Mouse (Mus musculus) heart, postnatal 0 days (tissue): ENCODE measurements at regions not wholly inside any gene's neighbourhood (a gene's known extent, or its start where the extent isn't known, plus 50 kb on each side); places are given as distances from the start of the nearest gene placed in this dataset.

Experiments
- ATAC-seq: fragments of 200-750 bp; cut with Nextera tagmentation; 2 replicates; pipeline ENCODE4 v1.8.0; 2017; ENCODE audit warnings: low read depth, moderate number of reproducible peaks, moderate library complexity; ENCODE audit not compliant: insufficient read depth
- DNase-seq: peaks from one replicate; pipeline ENCODE4 v3.0.0-alpha.2; 2016; ENCODE audit warnings: low spot score
- H3K27ac ChIP-seq: fragments of 300-500 bp; sonication (generic); 2 replicates; pipeline ENCODE4 v1.5.1; 2014; ENCODE audit warnings: low read depth, mild to moderate bottlenecking
- H3K27me3 ChIP-seq: fragments of 300-500 bp; sonication (generic); 2 replicates; pipeline ENCODE4 v1.6.1; 2014; ENCODE audit warnings: low read length, mixed read lengths; ENCODE audit not compliant: control insufficient read depth, insufficient read depth
- H3K36me3 ChIP-seq: fragments of 300-500 bp; sonication (generic); replicated peaks from 2 replicates; pipeline ENCODE4 v1.6.1; 2014; ENCODE audit warnings: low read length, mixed read lengths; ENCODE audit not compliant: control insufficient read depth, insufficient read depth
- H3K4me1 ChIP-seq: fragments of 300-500 bp; sonication (generic); 2 replicates; pipeline ENCODE4 v1.6.1; 2014; ENCODE audit warnings: antibody characterized with exemption; ENCODE audit not compliant: control insufficient read depth, insufficient read depth
- H3K4me2 ChIP-seq: fragments of 300-500 bp; sonication (generic); 2 replicates; pipeline ENCODE4 v1.6.1; 2014; ENCODE audit warnings: low read depth, mild to moderate bottlenecking, low read length, moderate library complexity
- H3K4me3 ChIP-seq: fragments of 300-500 bp; sonication (generic); 2 replicates; pipeline ENCODE4 v1.5.1; 2014; ENCODE audit warnings: low read depth, low read length
- H3K9ac ChIP-seq: fragments of 300-500 bp; sonication (generic); replicated peaks from 2 replicates; pipeline ENCODE4 v1.6.1; 2014; ENCODE audit warnings: low read depth, low read length, mixed read lengths
- H3K9me3 ChIP-seq: fragments of 300-500 bp; sonication (generic); replicated peaks from 2 replicates; pipeline ENCODE4 v1.6.1; 2016; ENCODE audit warnings: low read length; ENCODE audit not compliant: control insufficient read depth
- CTCF ChIP-seq: IDR thresholded peaks from 2 replicates; pipeline ENCODE4 v1.5.1; 2016; ENCODE audit warnings: antibody characterized with exemption, control low read depth, low read depth
- EP300 ChIP-seq: IDR thresholded peaks from 2 replicates; pipeline ENCODE4 v1.6.1; 2016; ENCODE audit warnings: antibody characterized with exemption, low read depth
- WGBS: fragments of 180-500 bp; shearing (Covaris S2); extraction: QIAGEN DNeasy Blood & Tissue Kit; methylation state at CpG from one replicate; pipeline ENCODE4 v1.1.7; 2014; 5-methylcytosine and 5-hydroxymethylcytosine counted together

DNA sequence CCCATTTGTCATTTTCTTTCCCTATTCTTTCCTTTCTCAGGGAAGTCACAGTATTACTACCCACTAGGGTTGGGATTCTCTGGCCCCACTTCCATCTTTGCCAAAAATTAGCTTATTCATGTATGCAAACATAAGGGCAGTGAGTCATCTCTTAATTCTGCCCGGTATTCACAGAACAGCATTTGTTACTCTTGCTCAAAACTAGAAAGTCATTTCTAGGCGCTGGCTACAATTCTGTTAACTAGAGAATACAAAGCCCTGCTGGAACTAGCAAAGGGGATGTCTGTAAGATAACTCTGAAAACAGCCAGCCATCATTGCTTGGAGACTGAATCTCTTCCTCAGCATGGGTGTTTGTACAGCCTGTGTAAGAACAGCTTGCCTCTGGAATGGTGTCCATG is 74.4 kb upstream of the Fam204a start:
- ATAC-seq = no peak
- WGBS = 68% methylated on average over 2 of the region's 2 CpGs
- Histone ChIP-seq H3K9ac (no peak overlapping the region), H3K4me1 (no peaks in the 10 kb centered on the region), H3K27ac (no peak overlapping the region), H3K4me2 (no peak overlapping the region), H3K4me3 (no peak overlapping the region), H3K9me3 (no peaks in the 10 kb centered on the region), H3K36me3 (no peaks in the 10 kb centered on the region), H3K27me3 (no peaks in the 10 kb centered on the region)
- no peak for DNase-seq
- no peak for TF ChIP-seq CTCF
- TF ChIP-seq EP300 = no peak

DNA sequence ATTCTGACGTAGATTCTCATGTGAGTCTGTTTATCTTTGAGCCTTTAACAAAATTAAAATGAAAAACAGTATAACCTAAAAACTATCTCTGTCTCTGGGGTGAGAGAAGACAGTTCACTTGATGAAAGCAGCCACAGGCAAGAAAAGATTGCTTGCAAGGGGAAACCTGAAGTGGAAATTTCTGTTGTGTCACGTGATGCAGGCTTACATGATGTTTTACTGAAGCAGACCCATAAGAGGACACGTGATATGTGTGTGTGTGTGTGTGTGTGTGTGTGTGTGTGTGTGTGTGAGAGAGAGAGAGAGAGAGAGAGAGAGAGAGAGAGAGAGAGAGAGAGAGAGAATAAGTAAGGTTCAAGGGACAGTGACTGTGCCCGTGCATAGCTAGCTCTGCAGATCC is 63.7 kb upstream of the Fam204a start:
- Histone ChIP-seq H3K4me1 (no peaks in the 10 kb centered on the region), H3K27ac (no peak overlapping the region), H3K4me2 (no peak overlapping the region), H3K27me3 (no peaks in the 10 kb centered on the region), H3K36me3 (no peaks in the 10 kb centered on the region), H3K9me3 (no peaks in the 10 kb centered on the region), H3K9ac (no peak overlapping the region), H3K4me3 (no peak overlapping the region)
- DNase-seq = no peak
- TF ChIP-seq CTCF (no peak), EP300 (no peak)
- no peak for ATAC-seq
- 68% methylated on average over 4 of the region's 4 CpGs for WGBS

DNA sequence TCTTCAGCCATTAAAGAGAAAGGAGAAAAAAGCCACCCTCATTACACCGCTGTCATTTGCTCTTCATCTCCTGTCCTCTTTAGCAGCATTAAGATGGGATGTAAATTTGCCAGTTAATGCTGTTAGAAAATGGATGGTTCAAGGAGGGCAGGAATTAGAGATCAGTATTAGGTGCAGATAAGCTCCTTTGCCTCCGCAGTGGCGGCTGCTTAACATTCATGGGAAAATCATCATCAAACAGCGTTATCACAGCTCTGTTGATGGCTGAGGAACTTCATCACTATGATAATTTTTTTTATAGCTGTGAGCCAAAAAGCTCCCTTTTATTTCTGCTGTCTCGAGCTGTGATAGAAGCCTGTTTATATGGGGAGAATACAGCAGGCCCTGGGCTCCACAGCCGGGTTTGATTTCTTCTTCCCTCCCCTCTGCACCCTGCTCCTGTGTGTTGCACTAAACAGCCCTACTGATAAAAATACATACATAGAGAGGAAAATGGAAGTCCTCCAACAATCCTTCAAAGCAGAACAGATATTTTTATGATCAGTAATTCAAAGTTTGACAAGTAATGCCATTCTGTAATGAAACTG is 60.4 kb upstream of the Fam204a start:
- Histone ChIP-seq H3K27ac (no peak overlapping the region), H3K9ac (no peak overlapping the region), H3K9me3 (no peaks in the 10 kb centered on the region), H3K4me1 (no peaks in the 10 kb centered on the region), H3K27me3 (no peaks in the 10 kb centered on the region), H3K4me2 (no peak overlapping the region), H3K36me3 (no peaks in the 10 kb centered on the region), H3K4me3 (no peak overlapping the region)
- DNase-seq (no peak), ATAC-seq (no peak)
- 37% methylated on average over 6 of the region's 6 CpGs for WGBS
- no peak for TF ChIP-seq CTCF
- TF ChIP-seq EP300 = no peak

DNA sequence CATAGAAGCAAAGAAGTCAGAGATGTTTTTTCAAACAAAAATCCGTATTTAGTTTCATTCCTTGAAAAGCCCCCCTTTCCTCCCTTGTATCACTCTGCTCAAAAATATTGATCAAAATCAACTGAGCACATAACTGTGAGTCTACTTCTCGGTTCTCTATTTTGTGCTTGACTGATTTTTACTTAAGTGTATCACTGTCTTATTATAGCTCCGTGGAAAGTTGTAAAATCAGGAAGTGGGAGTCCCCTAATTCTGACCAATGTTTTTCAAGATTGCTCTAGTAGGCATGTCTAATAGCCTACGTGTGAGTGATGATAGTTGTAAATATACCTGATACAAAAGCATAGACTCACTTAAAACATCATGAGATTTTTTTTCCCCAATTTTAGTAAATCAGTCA is 58.4 kb upstream of the Fam204a start:
- TF ChIP-seq EP300 (no peak), CTCF (no peak)
- Histone ChIP-seq H3K27me3 (no peaks in the 10 kb centered on the region), H3K36me3 (no peaks in the 10 kb centered on the region), H3K27ac (no peak overlapping the region), H3K4me1 (no peaks in the 10 kb centered on the region), H3K4me3 (no peak overlapping the region), H3K9ac (no peak overlapping the region), H3K9me3 (no peaks in the 10 kb centered on the region), H3K4me2 (no peak overlapping the region)
- DNase-seq = no peak
- WGBS = 57% methylated on average over 4 of the region's 4 CpGs
- ATAC-seq = no peak
